Mouse (Mus musculus) frontal cortex, adult (tissue): ENCODE results near the gene Mfsd14a.
A peak's percentile ranks its signal among the peaks of the same experiment; 100 is the strongest.
"Not testable (repeated sequence)": the region's sequence is repeated elsewhere in the genome, so short reads cannot be mapped to it uniquely, and the experiment has no call there.

Experiments
- ATAC-seq: cut with Nextera tagmentation; 2 replicates; pipeline ENCODE4 v1.9.2; 2017; ENCODE audit warnings: mild to moderate bottlenecking, moderate library complexity, mixed read lengths; ENCODE audit not compliant: low TSS enrichment

Mfsd14a gene

DNA sequence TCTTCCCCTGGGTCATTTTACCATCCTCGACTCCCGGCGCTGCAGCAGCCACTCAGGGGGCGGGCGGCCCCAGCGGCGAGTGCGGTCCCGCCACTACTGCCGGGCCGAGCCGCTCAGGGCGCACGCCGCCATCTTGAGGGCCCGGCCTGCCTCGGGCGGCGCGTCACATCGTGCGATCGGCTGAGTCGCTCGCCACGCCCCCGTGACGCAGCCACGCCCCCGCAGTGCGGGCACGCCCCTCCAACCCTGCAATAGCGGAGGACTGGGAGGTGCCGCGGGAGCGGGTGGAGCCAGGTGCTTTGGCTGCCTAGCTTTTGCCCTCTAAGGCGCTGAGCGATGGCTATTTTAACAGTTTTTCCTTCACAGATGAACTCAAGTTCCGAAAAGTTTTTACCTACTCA is at the start of gene Mfsd14a:
Gene Mfsd14a (minus strand): TSS at position 215 of the 401 bp plus-strand sequence.
- peak; percentile 92 for ATAC-seq

- ATAC-seq = peak; percentile 99
Measured at GRCm38 (mm10) chr3:116711624-116712435, 49.4 kb upstream of the Mfsd14a start.

GRCm38 (mm10) chr3:116710941-116711340 is 48.5 kb upstream of the Mfsd14a start:
- no peak for ATAC-seq

DNA sequence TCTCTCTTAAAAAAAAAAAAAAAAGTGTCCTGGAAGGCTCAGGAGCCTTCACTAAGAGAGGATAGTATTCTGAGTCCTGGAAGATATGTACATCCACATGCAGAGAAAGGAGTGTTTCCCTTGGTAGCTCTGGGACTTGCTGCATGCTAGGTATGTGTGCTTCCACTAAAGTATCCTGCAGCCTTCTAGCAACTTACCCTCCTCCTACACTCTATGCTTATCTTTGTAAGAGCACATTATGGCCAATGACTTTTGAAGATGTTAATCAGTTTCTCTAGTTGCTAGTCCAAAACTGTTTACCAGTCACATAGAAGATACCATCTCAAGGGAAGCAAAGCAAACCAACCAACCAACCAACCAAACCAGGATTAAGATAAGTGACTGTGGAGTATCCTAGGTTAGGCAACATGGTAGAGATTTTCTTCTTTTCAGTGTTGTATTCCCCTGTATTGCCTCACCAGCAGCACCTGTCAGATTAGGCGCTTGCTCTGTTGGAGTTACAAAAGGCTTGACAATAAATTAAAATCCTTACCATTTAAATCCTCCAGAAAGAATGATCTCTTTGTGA is 43.2 kb upstream of the Mfsd14a start:
- no peak for ATAC-seq

GRCm38 (mm10) chr3:116703835-116704234 is 41.4 kb upstream of the Mfsd14a start:
- ATAC-seq = no peak

- ATAC-seq = no peak
Measured at GRCm38 (mm10) chr3:116702647-116703272, 40.3 kb upstream of the Mfsd14a start.

DNA sequence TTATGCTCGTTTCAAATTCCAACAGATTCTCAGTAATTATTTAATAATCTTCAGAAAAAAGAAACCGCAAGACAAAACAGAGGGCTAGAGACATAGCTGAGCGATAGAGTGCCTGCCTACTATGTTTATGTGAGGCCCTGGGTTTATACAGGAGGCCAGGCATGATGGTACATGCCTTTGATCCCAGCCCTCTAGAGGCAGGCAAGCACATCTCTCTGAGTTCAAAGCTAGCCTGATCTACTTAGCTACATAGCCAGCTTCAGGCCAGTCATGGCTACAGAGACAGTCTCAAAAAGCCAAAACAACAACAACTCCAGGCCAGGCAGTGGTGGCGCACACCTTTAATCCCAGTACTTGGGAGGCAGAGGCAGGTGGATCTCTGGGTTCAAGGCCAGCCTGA is 39.1 kb upstream of the Mfsd14a start:
- no peak for ATAC-seq

GRCm38 (mm10) chr3:116698786-116699185 is 36.3 kb upstream of the Mfsd14a start:
- no peak for ATAC-seq

DNA sequence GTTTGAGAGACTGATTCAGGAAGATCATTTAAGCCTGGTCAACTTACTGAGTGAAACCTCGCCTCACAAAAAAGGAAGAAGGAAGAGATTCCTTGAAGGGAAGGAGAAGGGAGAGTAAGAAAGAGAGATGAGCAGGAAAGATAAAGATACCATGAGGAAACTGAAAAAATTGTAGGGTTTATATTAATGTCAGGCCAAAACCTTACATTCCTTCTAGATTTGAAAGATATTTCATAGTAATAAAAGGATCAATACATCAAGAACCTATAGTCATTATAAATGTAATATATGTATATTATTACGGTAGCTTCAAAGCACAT is 33.1 kb upstream of the Mfsd14a start:
- no peak for ATAC-seq

DNA sequence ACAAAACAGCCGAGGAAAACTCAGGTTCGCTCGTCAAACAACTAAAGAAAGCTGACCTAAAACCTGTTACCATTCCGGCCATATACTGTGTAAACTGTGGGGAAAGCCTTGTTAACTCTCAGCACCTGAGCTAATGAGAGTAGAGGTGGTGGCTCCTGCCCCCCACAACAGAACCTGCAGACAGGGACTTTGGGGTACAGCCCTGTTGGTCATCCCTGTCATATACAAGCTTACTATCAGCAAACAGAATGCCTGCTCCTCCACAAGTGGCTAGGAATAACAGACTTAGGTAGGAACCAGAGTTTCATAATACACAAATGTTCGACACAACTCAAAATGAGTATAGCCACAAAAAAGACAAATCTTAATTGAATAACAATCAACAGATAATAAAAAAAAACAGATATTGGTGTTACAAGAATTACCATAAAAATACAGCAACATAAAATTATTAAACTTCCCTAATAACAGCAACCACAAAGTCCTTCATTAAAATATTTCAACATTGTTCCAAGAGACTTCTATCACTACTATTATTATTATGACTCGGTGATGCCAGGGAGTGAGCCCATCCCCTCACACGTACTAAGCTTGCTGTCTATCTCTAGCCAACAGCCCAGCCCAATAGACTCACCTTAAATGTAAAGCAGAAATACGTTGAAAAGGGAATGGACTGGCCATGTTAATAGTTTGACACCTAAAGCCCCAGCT is 32.6 kb upstream of the Mfsd14a start:
- no peak for ATAC-seq

- no peak for ATAC-seq
Measured at GRCm38 (mm10) chr3:116694312-116694711, 31.8 kb upstream of the Mfsd14a start.

DNA sequence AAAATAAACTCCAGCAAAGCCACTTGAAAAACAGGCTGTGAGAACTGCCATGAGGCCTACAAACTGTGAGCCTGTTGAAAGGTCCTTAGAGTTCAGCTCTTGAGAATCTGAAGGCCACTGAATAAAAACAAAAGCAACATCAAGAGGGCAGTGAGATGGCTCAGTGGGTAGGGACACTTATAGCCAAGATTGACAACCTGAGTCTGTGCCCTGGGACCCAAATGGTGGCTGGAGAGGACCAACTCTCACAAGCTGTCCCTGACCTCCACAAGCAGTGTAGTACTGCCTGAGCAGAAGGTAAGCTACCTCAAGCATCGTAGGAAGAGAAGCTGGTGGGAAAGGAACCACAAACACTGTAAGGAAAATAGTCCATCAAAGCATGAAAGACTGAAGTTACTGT is 18.7 kb upstream of the Mfsd14a start, which contains the start of gene Gm43191:
Gene Gm43191 (minus strand): TSS at position 101 of the 400 bp plus-strand sequence.
- ATAC-seq = no peak

DNA sequence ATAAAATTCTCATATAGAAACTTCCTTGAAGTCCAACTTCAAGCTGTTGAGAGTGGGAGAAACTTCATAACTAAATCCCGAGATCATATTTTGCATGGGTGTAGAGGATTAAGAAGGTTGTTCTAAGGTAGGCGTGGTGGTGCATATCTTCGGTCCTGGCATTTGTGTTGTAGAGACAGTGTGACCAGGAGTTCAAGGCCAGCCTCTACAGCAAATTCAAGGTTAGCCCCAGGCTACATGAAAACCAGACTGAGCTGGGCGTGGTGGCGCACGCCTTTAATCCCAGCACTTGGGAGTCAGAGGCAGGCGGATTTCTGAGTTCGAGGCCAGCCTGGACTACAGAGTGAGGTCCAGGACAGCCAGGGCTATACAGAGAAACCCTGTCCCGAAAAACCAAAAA is 1.8 kb upstream of the Mfsd14a start:
- ATAC-seq = not testable (repeated sequence)

DNA sequence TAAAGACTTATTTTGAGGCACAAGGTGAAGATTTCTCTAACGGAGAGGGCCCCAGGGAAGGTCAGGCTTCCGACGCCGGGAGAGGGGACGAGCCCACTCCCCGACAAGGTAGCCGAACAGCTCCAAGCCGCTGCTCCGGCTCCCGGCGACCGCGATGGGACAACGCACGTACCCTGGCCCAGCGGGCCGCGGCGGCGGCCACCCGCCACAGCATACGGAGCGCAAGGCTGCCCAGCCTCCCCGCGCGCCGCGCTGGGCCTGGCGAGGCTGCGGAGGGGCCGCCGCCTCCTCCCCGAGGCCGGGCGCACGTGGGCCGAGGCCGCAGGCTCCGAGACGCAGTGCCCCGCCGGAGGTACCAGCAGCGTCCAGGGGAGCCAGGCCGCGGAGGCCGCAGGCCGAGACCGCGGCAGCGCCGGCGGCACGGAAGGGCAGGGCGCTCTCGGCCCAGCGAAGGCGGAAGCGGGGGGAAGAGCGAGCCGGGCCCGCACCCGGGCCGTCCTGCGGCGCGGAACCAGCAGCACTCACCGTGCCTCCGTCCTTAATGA is 535 bp downstream of the Mfsd14a start:
- ATAC-seq = peak; percentile 79

DNA sequence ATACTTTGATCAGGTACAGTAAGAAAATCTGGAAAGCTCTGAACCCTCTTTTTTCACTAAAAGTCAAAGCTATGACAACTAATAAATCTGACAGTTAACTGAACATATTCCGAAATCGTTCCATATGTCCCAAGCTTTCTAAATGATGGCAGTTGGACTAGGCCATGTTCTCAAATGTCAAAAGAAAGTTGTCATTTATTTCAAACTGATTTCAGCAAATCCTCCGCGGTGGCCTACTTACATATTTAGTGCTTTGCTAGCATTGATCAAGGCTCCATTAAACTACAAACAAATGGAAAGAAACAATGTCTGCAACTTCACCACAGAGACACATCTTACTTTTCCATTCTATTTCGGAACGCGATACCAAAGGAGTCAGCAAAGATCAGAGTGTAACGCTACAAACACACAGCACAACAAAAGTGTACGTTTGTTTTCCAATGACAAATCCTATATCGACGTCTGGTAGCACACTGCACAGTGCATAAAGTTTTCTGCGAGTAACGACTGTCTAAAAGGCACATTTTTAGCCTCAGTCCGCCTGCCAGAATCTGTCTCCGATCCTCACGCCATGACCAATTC is 1.1 kb downstream of the Mfsd14a start:
- ATAC-seq = 0 out of 2 replicates have a peak, but pooled peaks have one; percentile 2

- ATAC-seq = no peak
Measured at GRCm38 (mm10) chr3:116659856-116660430, 2.5 kb downstream of the Mfsd14a start.

GRCm38 (mm10) chr3:116658928-116659565 is 3.4 kb downstream of the Mfsd14a start:
- no peak for ATAC-seq

- no peak for ATAC-seq
Measured at GRCm38 (mm10) chr3:116656184-116656965, 6.1 kb downstream of the Mfsd14a start.

DNA sequence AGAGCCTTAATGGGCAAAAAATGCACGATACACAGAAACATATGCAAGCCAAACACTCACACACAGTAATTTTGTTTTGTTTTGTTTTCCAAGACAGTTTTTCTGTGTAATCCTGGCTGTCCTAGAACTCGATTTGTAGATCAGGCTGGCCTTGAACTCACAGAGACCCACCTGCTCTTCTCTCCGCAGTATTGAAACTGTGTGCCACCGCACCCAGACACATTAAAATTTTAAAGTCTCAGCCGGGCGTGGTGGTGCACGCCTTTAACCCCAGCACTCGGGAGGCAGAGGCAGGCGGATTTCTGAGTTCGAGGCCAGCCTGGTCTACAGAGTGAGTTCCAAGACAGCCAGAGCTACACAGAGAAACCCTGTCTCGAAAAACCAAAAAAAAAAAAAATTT is 8.4 kb downstream of the Mfsd14a start:
- ATAC-seq = not testable (repeated sequence)
